Mouse (Mus musculus) E14TG2a.4 (cell line): ENCODE data around the gene Gm20388.

ENCODE experiments used
- CTCF ChIP-seq: conservative IDR thresholded peaks from 2 replicates; pipeline ENCODE4 v1.5.1; 2014; ENCODE audit warnings: low read length
- NANOG ChIP-seq: IDR thresholded peaks from 2 replicates; pipeline ENCODE4 v1.6.1; 2014; ENCODE audit warnings: borderline replicate concordance, low read length, mixed read lengths
- POU5F1 ChIP-seq: IDR thresholded peaks from 2 replicates; pipeline ENCODE4 v1.6.1; 2014; ENCODE audit warnings: low read length, borderline replicate concordance

DNA sequence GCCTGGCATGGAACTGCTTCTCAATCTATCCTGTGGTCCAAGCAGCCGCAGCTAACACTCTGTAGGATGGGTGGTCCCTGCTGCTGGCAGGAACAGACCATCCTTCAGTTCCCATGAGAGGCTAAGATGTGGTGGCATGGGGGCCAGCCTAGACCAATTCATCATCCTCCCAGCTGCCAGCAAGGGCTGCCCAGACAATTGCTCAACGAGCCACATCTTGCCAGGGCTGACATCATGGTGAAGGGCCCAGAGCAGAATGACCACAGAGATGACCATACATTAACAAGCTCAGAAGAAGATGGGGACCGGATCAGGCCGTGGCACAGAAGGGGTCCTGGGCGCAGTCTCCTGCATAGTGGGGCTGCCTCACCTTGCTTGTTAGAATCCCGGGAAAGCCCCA is 700.2 kb downstream of the Gm20388 start:
- TF ChIP-seq CTCF (no peak), NANOG (no peak), POU5F1 (no peak)
